Mouse (Mus musculus): ENCODE measurements around the gene Slc25a34. TPM values are rescaled to one million over a fixed set of nuclear protein-coding genes. Genes with fewer than 3 reads are reported as not detected.
A peak's percentile ranks its signal among the peaks of the same experiment; 100 is the strongest.

The Slc25a34 gene
- polyA plus RNA-seq, 1 experiment from 2014 or later = 0.08 TPM

- no peak; the same call in 1 of the 2 replicates for ATAC-seq
- no peak overlapping the region for H3K9ac ChIP-seq (replicated peaks; ENCODE audit: low read depth, low read length)
- H3K9me3 ChIP-seq (ENCODE audit: control insufficient read depth, low read length) = no peaks in the 10 kb centered on the region
- H3K36me3 ChIP-seq (ENCODE audit: control insufficient read depth, insufficient read depth) = peaks cover 5% of the 10 kb centered on the region; the same call in 1 of the 2 replicates
- 48% methylated on average over 6 of the region's 6 CpGs for WGBS
- no peak overlapping the region for H3K4me2 ChIP-seq (ENCODE audit: low read length)
- 0 out of 2 replicates have a peak, but pooled peaks cover 7% of the 10 kb centered on the region for H3K4me1 ChIP-seq (replicated peaks; ENCODE audit: control insufficient read depth, insufficient read depth, low read length)
- H3K27ac ChIP-seq (ENCODE audit: low read length) = no peak overlapping the region
- no peak overlapping the region for H3K4me3 ChIP-seq (replicated peaks; ENCODE audit: low read length)
- H3K27me3 ChIP-seq (replicated peaks; ENCODE audit: control insufficient read depth, insufficient read depth, low read length) = no peaks in the 10 kb centered on the region
These were observed 25.6 kb upstream of the Slc25a34 start for GRCm38 (mm10) chr4:141649244-141649643.

DNA sequence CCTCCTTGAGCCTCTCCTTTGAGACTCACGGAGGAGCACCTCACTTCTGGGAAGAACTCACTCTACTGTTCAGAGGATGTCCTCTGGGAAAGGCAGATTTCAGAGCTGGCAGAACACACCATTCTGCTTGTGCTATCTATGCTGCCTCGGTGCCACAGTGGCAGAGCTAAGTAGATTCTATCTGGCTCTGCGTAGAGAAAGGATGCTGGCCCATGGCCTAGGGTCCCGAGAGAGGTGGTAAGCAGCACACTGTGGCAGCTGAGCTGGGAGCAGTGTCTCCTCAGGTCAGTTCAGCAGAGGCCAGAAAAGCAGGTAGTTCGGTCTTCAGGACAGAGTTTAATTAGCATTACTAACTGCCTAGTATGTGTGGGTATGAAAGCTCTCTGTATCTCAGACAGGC lies 24.6 kb upstream of the Slc25a34 start:
- no peaks in the 10 kb centered on the region for H3K36me3 ChIP-seq (ENCODE audit: control insufficient read depth, insufficient read depth)
- peaks cover 16% of the 10 kb centered on the region for H3K4me1 ChIP-seq (replicated peaks; ENCODE audit: control insufficient read depth, insufficient read depth, low read length)
- no peaks in the 10 kb centered on the region for H3K27me3 ChIP-seq (replicated peaks; ENCODE audit: control insufficient read depth, insufficient read depth, low read length)
- no peak overlapping the region for H3K4me3 ChIP-seq (replicated peaks; ENCODE audit: low read length)
- H3K4me2 ChIP-seq (ENCODE audit: low read length) = no peak overlapping the region
- 91% methylated on average over 5 of the region's 5 CpGs for WGBS
- no peak overlapping the region for H3K9ac ChIP-seq (replicated peaks; ENCODE audit: low read depth, low read length)
- no peak overlapping the region for H3K27ac ChIP-seq (ENCODE audit: low read length)
- H3K9me3 ChIP-seq (ENCODE audit: control insufficient read depth, low read length) = no peaks in the 10 kb centered on the region
- no peak for ATAC-seq

DNA sequence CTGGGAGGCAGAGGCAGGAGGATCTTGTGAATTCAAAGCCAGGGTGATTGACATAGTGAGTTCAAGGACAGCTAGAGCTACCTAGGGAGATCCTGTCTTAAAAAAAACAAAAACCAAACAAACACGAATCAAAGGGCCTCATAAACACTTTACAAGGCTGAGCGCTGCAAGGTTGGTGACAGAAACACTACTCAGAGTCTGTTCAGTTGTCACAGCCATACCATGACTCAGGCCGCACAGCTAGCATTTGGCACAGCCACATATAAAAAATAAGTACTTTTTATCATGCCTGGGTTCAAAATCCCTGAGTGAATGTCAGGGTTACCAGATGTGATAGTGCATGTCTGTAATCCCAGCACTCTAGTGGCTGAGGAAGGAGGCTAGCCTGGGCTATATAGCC lies 23.6 kb upstream of the Slc25a34 start:
- 97% methylated on average over 3 of the region's 3 CpGs for WGBS

DNA sequence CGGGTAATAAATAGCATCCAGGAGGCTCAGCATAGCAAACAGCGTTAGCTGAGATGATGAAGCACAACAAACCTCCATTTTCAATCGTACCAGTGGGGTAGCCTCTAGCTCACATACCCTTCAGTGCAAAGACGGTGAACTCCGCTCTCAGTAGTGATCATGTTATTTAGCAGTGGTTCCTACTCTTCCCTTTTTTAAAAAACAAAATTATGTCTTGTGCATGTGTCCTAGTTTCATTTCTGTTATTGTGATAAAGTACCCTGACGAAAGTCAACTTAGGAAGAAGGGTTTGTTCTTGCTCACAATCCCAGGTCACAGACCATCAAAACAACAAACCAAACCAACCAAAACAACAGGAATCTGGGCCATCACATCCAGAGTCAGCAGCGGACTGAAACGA lies 22.4 kb upstream of the Slc25a34 start:
- Histone ChIP-seq H3K9ac (replicated peaks; ENCODE audit: low read depth, low read length) (no peak overlapping the region), H3K27me3 (replicated peaks; ENCODE audit: control insufficient read depth, insufficient read depth, low read length) (no peaks in the 10 kb centered on the region), H3K9me3 (ENCODE audit: control insufficient read depth, low read length) (no peaks in the 10 kb centered on the region), H3K4me2 (ENCODE audit: low read length) (no peak overlapping the region), H3K36me3 (ENCODE audit: control insufficient read depth, insufficient read depth) (peaks cover 8% of the 10 kb centered on the region; the same call in 1 of the 2 replicates), H3K4me3 (replicated peaks; ENCODE audit: low read length) (no peak overlapping the region), H3K4me1 (replicated peaks; ENCODE audit: control insufficient read depth, insufficient read depth, low read length) (peaks cover 18% of the 10 kb centered on the region), H3K27ac (ENCODE audit: low read length) (no peak overlapping the region)
- 97% methylated on average over 8 of the region's 8 CpGs for WGBS
- ATAC-seq = no peak

More for the DNA sequence above, 23.6 kb upstream of the Slc25a34 start:
- Histone ChIP-seq H3K9me3 (ENCODE audit: control insufficient read depth, low read length) (no peaks in the 10 kb centered on the region), H3K4me1 (replicated peaks; ENCODE audit: control insufficient read depth, insufficient read depth, low read length) (peaks cover 18% of the 10 kb centered on the region), H3K27ac (ENCODE audit: low read length) (no peak overlapping the region), H3K4me3 (replicated peaks; ENCODE audit: low read length) (no peak overlapping the region), H3K4me2 (ENCODE audit: low read length) (no peak overlapping the region), H3K27me3 (replicated peaks; ENCODE audit: control insufficient read depth, insufficient read depth, low read length) (no peaks in the 10 kb centered on the region), H3K36me3 (ENCODE audit: control insufficient read depth, insufficient read depth) (no peaks in the 10 kb centered on the region), H3K9ac (replicated peaks; ENCODE audit: low read depth, low read length) (no peak overlapping the region)
- ATAC-seq = no peak

GRCm38 (mm10) chr4:141643118-141643855 lies 19.7 kb upstream of the Slc25a34 start:
- peak overlapping the region; percentile 75 for H3K27ac ChIP-seq (ENCODE audit: low read length)
- H3K9me3 ChIP-seq (ENCODE audit: control insufficient read depth, low read length) = no peaks in the 10 kb centered on the region
- peaks cover 11% of the 10 kb centered on the region for H3K4me1 ChIP-seq (replicated peaks; ENCODE audit: control insufficient read depth, insufficient read depth, low read length)
- peak; percentile 81 for ATAC-seq
- peak overlapping the region; percentile 29; the same call in 1 of the 2 replicates for H3K9ac ChIP-seq (replicated peaks; ENCODE audit: low read depth, low read length)
- H3K4me3 ChIP-seq (replicated peaks; ENCODE audit: low read length) = no peak overlapping the region
- no peak overlapping the region for H3K4me2 ChIP-seq (ENCODE audit: low read length)
- peaks cover 12% of the 10 kb centered on the region for H3K36me3 ChIP-seq (ENCODE audit: control insufficient read depth, insufficient read depth)
- 23% methylated on average over 7 of the region's 7 CpGs for WGBS
- no peaks in the 10 kb centered on the region for H3K27me3 ChIP-seq (replicated peaks; ENCODE audit: control insufficient read depth, insufficient read depth, low read length)

- 0 out of 2 replicates have a peak, but pooled peaks have one; percentile 23 for ATAC-seq
- WGBS = 93% methylated on average over 25 of the region's 25 CpGs
- Histone ChIP-seq H3K9me3 (ENCODE audit: control insufficient read depth, low read length) (no peaks in the 10 kb centered on the region), H3K4me2 (ENCODE audit: low read length) (no peak overlapping the region), H3K4me3 (replicated peaks; ENCODE audit: low read length) (no peak overlapping the region), H3K4me1 (replicated peaks; ENCODE audit: control insufficient read depth, insufficient read depth, low read length) (peaks cover 11% of the 10 kb centered on the region), H3K27me3 (replicated peaks; ENCODE audit: control insufficient read depth, insufficient read depth, low read length) (no peaks in the 10 kb centered on the region), H3K36me3 (ENCODE audit: control insufficient read depth, insufficient read depth) (peaks cover 12% of the 10 kb centered on the region), H3K9ac (replicated peaks; ENCODE audit: low read depth, low read length) (no peak overlapping the region), H3K27ac (ENCODE audit: low read length) (no peak overlapping the region)
These were observed 18.6 kb upstream of the Slc25a34 start for GRCm38 (mm10) chr4:141641961-141642811.

DNA sequence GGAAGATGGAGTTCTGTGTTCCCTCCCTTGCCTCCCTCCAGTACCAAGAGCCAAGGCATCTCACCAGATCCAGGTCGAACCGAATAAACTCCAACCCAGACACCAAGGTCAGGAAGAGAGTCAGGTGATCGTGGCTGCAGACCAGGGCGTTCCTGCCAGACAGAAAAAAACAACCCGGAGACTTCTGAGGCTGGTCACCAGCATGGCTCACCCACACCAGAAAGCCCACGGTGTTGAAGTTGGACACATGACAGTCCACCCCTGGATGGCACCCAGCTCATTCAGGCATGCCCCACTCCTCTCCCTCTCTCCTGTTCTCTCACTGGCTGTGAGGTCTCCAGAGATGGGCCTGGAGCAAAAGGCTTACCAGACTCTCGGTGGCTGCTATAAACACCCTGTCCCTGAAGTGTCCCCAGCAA lies 17.7 kb upstream of the Slc25a34 start:
- Histone ChIP-seq H3K9me3 (ENCODE audit: control insufficient read depth, low read length) (no peaks in the 10 kb centered on the region), H3K27me3 (replicated peaks; ENCODE audit: control insufficient read depth, insufficient read depth, low read length) (no peaks in the 10 kb centered on the region), H3K27ac (ENCODE audit: low read length) (no peak overlapping the region), H3K36me3 (ENCODE audit: control insufficient read depth, insufficient read depth) (peaks cover 15% of the 10 kb centered on the region), H3K4me1 (replicated peaks; ENCODE audit: control insufficient read depth, insufficient read depth, low read length) (peaks cover 11% of the 10 kb centered on the region), H3K9ac (replicated peaks; ENCODE audit: low read depth, low read length) (no peak overlapping the region), H3K4me3 (replicated peaks; ENCODE audit: low read length) (no peak overlapping the region), H3K4me2 (ENCODE audit: low read length) (no peak overlapping the region)
- ATAC-seq = no peak
- WGBS = 90% methylated on average over 7 of the region's 7 CpGs

DNA sequence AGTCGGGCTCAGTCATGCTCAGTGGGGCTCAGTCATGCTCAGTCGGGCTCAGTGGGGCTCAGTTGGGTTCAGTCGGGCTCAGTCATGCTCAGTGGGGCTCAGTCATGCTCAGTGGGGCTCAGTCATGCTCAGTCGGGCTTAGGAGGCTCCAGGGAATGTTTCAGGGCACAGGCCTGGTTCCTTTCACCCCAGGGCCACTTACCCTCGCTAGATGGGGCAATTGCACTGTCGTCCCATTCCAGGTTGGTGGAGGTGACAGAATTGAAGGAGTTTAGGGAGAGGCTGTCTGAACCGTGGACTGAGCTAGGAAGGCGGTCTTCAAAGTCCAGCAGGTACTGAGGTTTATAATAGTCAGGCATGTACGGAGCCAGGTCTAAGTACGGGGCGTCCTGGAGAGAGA lies 15.9 kb upstream of the Slc25a34 start:
- Histone ChIP-seq H3K36me3 (ENCODE audit: control insufficient read depth, insufficient read depth) (peaks cover 20% of the 10 kb centered on the region), H3K27me3 (replicated peaks; ENCODE audit: control insufficient read depth, insufficient read depth, low read length) (no peaks in the 10 kb centered on the region), H3K4me3 (replicated peaks; ENCODE audit: low read length) (no peak overlapping the region), H3K4me2 (ENCODE audit: low read length) (no peak overlapping the region), H3K27ac (ENCODE audit: low read length) (no peak overlapping the region), H3K9ac (replicated peaks; ENCODE audit: low read depth, low read length) (no peak overlapping the region), H3K9me3 (ENCODE audit: control insufficient read depth, low read length) (no peaks in the 10 kb centered on the region), H3K4me1 (replicated peaks; ENCODE audit: control insufficient read depth, insufficient read depth, low read length) (peaks cover 11% of the 10 kb centered on the region)
- ATAC-seq = no peak
- 63% methylated on average over 11 of the region's 11 CpGs for WGBS

- no peak for ATAC-seq
- no peak overlapping the region for H3K4me2 ChIP-seq (ENCODE audit: low read length)
- no peaks in the 10 kb centered on the region for H3K27me3 ChIP-seq (replicated peaks; ENCODE audit: control insufficient read depth, insufficient read depth, low read length)
- no peak overlapping the region for H3K4me3 ChIP-seq (replicated peaks; ENCODE audit: low read length)
- H3K36me3 ChIP-seq (ENCODE audit: control insufficient read depth, insufficient read depth) = peaks cover 33% of the 10 kb centered on the region
- H3K4me1 ChIP-seq (replicated peaks; ENCODE audit: control insufficient read depth, insufficient read depth, low read length) = no peaks in the 10 kb centered on the region
- no peak overlapping the region for H3K9ac ChIP-seq (replicated peaks; ENCODE audit: low read depth, low read length)
- H3K27ac ChIP-seq (ENCODE audit: low read length) = no peak overlapping the region
- 92% methylated on average over 5 of the region's 5 CpGs for WGBS
- H3K9me3 ChIP-seq (ENCODE audit: control insufficient read depth, low read length) = no peaks in the 10 kb centered on the region
These were observed 13.1 kb upstream of the Slc25a34 start for GRCm38 (mm10) chr4:141636693-141637092.

Data from forebrain, embryonic 16.5 days (tissue).